Mouse (Mus musculus) cerebellum, adult 11 months (tissue): ENCODE measurements around the gene Zgrf1.

Source experiments
- DNase-seq: peaks from one replicate; pipeline ENCODE4 v3.0.0; 2022

Zgrf1 gene

GRCm38 (mm10) chr3:127552973-127553719 lies at the start of gene Zgrf1, which contains the start of gene Larp7:
TSS of gene Zgrf1 (plus strand) at chr3:127553489.
TSS of gene Larp7 (minus strand) at chr3:127553349.
- DNase-seq: peak; percentile 99

- DNase-seq: no peak
These were observed 45.2 kb upstream of the Zgrf1 start for GRCm38 (mm10) chr3:127507878-127508783.

GRCm38 (mm10) chr3:127511786-127512746 lies 41.2 kb upstream of the Zgrf1 start:
- no peak for DNase-seq

- no peak for DNase-seq
These were observed 40.4 kb upstream of the Zgrf1 start for GRCm38 (mm10) chr3:127512794-127513335.

GRCm38 (mm10) chr3:127513699-127514098 lies 39.6 kb upstream of the Zgrf1 start:
- DNase-seq: no peak

GRCm38 (mm10) chr3:127515251-127515650 lies 38.0 kb upstream of the Zgrf1 start:
- DNase-seq: no peak

GRCm38 (mm10) chr3:127520300-127520699 lies 33.0 kb upstream of the Zgrf1 start:
- DNase-seq: no peak

- DNase-seq: no peak
These were observed 32.1 kb upstream of the Zgrf1 start for GRCm38 (mm10) chr3:127521156-127521555.

- DNase-seq: no peak
These were observed 28.0 kb upstream of the Zgrf1 start for GRCm38 (mm10) chr3:127525188-127525819.

- peak; percentile 5 for DNase-seq
These were observed 25.7 kb upstream of the Zgrf1 start for GRCm38 (mm10) chr3:127527465-127528034.

GRCm38 (mm10) chr3:127529210-127529609 lies 24.1 kb upstream of the Zgrf1 start:
- DNase-seq: no peak

GRCm38 (mm10) chr3:127529824-127530223 lies 23.5 kb upstream of the Zgrf1 start:
- no peak for DNase-seq

- DNase-seq: no peak
These were observed 23.0 kb upstream of the Zgrf1 start for GRCm38 (mm10) chr3:127530293-127530692.

GRCm38 (mm10) chr3:127539193-127539592 lies 14.1 kb upstream of the Zgrf1 start:
- no peak for DNase-seq

GRCm38 (mm10) chr3:127543976-127544375 lies 9.3 kb upstream of the Zgrf1 start:
- DNase-seq: no peak

GRCm38 (mm10) chr3:127544610-127545121 lies 8.6 kb upstream of the Zgrf1 start:
- DNase-seq: no peak

- no peak for DNase-seq
These were observed 5.4 kb upstream of the Zgrf1 start for GRCm38 (mm10) chr3:127547882-127548281.

- peak; percentile 11 for DNase-seq
These were observed 786 bp upstream of the Zgrf1 start for GRCm38 (mm10) chr3:127552434-127552972.

GRCm38 (mm10) chr3:127553720-127554043 lies 393 bp downstream of the Zgrf1 start:
- DNase-seq: no peak

GRCm38 (mm10) chr3:127554723-127555122 lies 1.4 kb downstream of the Zgrf1 start:
- no peak for DNase-seq

- DNase-seq: no peak
These were observed 4.9 kb downstream of the Zgrf1 start for GRCm38 (mm10) chr3:127558201-127558600.
